In the genomic region with DNA sequence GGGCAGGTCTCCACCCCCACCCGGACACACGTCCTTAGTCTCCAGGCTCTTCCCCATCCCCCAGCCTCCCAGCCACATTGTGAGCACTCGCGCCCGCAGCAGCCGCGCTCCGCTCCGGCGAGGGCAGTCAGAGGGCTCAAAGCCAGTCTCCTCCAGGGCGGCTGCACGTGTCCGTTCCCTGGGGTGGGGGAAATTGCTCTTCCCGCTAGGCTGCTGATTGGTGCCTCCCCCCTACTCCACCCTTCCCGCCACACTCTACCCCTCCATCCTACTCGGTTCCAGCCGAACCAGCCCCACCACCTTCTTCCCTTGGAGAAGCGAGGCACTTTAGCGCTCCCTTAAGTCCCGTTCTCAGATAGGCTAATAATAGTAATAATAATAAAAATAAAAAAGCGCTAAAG, we compare ENCODE assay signal across 1 mouse cellular context.
TF ChIP-seq lines count a peak whose summit lies in the region.

No protein-coding gene starts in this region.

TF ChIP-seq in CH12.LX, 34 proteins besides CTCF, POLR2A, EP300 and RAD21:
- no peak for TF ChIP-seq ETS1 (conservative IDR thresholded peaks at IDR 0.05; ENCODE audit: low read depth, low read length)
- TF ChIP-seq BHLHE40 (IDR thresholded peaks at IDR 0.05; ENCODE audit: low read depth, low read length): peak; percentile 71; the same call in 1 of the 2 replicates
- no peak for TF ChIP-seq UBTF (IDR thresholded peaks at IDR 0.05; ENCODE audit: low read depth, low read length)
- TF ChIP-seq E2F4 (IDR thresholded peaks at IDR 0.05; ENCODE audit: insufficient replicate concordance, low read depth, low read length): no peak
- TF ChIP-seq ZMIZ1 (IDR thresholded peaks at IDR 0.05; ENCODE audit: low read depth, low read length): no peak; the same call in 1 of the 2 replicates
- peak; percentile 88 for TF ChIP-seq CHD2 (IDR thresholded peaks at IDR 0.05; ENCODE audit: low read length)
- peak; percentile 47; the same call in 1 of the 2 replicates for TF ChIP-seq MYC (IDR thresholded peaks at IDR 0.05; ENCODE audit: low read depth, low read length)
- 0 out of 2 replicates have a peak, but pooled peaks have one; percentile 10 for TF ChIP-seq MAZ (IDR thresholded peaks at IDR 0.05; ENCODE audit: low read depth, low read length)
- TF ChIP-seq SIN3A (IDR thresholded peaks at IDR 0.05; ENCODE audit: low read length): peak; percentile 38; the same call in 1 of the 2 replicates
- TF ChIP-seq MAX (IDR thresholded peaks at IDR 0.05; ENCODE audit: low read length): peak; percentile 82
- TF ChIP-seq TCF12 (IDR thresholded peaks at IDR 0.05; ENCODE audit: low read depth, low read length): peak; percentile 35; the same call in 1 of the 2 replicates
